Mouse (Mus musculus): ENCODE results near the gene Arrb2.

- TF ChIP-seq GATA1 (IDR thresholded peaks at IDR 0.05; ENCODE audit: borderline replicate concordance, low read length) = no peak
- peak; percentile 28; the same call in 1 of the 2 replicates for TF ChIP-seq FLI1 (IDR thresholded peaks at IDR 0.05; ENCODE audit: low read length)
These were observed 22.7 kb upstream of the Arrb2 start, which contains the start of gene Pelp1 for GRCm38 (mm10) chr11:70409594-70410296.
